Mouse (Mus musculus) cortical plate, adult 2 months (tissue): ENCODE data around the gene Utp4. TPM values are rescaled to one million over a fixed set of nuclear protein-coding genes. Genes with fewer than 3 reads are reported as not detected.

Source experiments
- H3K27ac ChIP-seq: fragments of 200-500 bp; 2 replicates; pipeline ENCODE4 v1.5.1; 2012; ENCODE audit warnings: low read length, control low read depth, inconsistent platforms; ENCODE audit not compliant: insufficient read depth
- H3K4me1 ChIP-seq: fragments of 200-500 bp; 2 replicates; pipeline ENCODE4 v1.6.1; 2011; ENCODE audit warnings: low read length; ENCODE audit not compliant: control insufficient read depth, insufficient read depth
- H3K4me3 ChIP-seq: fragments of 200-500 bp; 2 replicates; pipeline ENCODE4 v1.5.1; 2011; ENCODE audit warnings: mild to moderate bottlenecking, low read length, control low read depth; ENCODE audit not compliant: insufficient read depth
- CTCF ChIP-seq: fragments of 200-500 bp; IDR thresholded peaks from 2 replicates; pipeline ENCODE4 v1.5.1; 2011; ENCODE audit warnings: mild to moderate bottlenecking, control low read depth, low read length; ENCODE audit not compliant: insufficient read depth; ENCODE audit errors: extremely low read depth
- POLR2A ChIP-seq: fragments of 200-500 bp; IDR thresholded peaks from 2 replicates; pipeline ENCODE4 v1.6.1; 2011; ENCODE audit warnings: mild to moderate bottlenecking, low read length, control low read depth; ENCODE audit not compliant: insufficient read depth; ENCODE audit errors: extremely low read depth
- polyA plus RNA-seq: library from polyadenylated mRNA; depleted of rRNA; stranded (reverse); fragments of >200 nt; gene quantifications from 2 replicates; pipeline ENCODE4 v1.2.3, GENCODE M21; 2012; rRNA removed

The Utp4 gene
- 30.6 and 31.1 TPM in 2 replicates for polyA plus RNA-seq

DNA sequence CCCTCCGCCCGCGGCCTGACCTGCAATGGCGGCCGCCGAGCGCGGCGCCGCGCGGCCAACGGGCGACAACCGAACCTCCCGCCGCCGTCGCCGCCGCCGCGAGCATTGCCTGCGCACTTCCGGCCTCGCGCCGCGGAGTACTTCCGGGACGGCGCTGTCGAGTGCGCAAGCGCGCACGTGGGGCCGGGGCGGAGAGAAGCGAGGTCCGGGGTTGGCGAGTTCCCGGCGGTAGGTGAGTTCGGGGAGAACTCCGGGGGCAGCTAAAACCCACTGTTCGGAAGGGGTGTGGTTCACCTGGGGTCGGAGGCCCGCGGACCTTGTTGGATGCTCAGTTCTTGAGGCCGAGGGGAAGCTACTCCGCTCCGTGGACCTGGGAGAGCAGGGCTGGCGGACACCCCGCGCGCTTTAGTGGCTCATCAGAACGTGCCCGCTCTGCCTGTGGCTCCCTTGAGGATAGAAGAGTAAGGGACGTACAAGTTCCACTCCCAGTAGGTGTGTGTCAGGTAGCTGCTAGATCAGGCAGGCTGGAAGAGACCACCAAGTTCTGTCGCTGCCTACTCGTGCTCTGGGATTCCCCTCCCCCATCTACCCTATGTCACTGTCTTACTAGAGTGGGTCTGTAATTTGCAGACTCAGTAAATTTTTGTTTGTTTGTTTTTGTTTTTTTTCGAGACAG lies at the start of gene Utp4:
Utp4 (plus strand) TSS at position 156 of the 676 bp plus-strand sequence.
- Histone ChIP-seq H3K27ac (0 out of 2 replicates have a peak within 1 kb of the TSS, but pooled peaks have one; percentile 33), H3K4me3 (peak within 1 kb of the TSS; percentile 79), H3K4me1 (peaks cover 4% of the 10 kb centered on the region; the same call in 1 of the 2 replicates)
- peak; percentile 31; the same call in 1 of the 2 replicates for TF ChIP-seq POLR2A
- TF ChIP-seq CTCF = no peak

DNA sequence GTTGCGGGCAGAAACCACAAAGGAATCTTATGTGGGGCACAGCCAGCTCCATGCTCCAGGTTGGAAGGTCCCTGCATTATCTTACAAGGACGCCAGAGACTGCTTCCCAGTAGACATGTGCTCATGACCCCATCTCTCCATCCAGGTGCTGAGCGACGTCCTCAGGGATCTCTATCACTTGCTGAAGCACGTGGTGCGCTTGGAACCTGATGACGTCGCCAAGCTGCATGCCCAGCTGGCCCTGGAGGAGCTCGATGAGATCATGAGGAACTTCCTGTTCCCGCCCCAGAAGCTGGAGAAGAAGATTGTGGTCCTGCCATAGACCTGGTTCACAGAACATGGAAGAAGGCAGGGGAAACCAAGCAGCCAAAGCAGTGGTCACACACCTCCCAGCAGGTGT lies 43.4 kb upstream of the Utp4 start:
- H3K27ac ChIP-seq = no peak overlapping the region
- no peak for TF ChIP-seq CTCF
- no peak overlapping the region for H3K4me3 ChIP-seq
- H3K4me1 ChIP-seq = no peaks in the 10 kb centered on the region

DNA sequence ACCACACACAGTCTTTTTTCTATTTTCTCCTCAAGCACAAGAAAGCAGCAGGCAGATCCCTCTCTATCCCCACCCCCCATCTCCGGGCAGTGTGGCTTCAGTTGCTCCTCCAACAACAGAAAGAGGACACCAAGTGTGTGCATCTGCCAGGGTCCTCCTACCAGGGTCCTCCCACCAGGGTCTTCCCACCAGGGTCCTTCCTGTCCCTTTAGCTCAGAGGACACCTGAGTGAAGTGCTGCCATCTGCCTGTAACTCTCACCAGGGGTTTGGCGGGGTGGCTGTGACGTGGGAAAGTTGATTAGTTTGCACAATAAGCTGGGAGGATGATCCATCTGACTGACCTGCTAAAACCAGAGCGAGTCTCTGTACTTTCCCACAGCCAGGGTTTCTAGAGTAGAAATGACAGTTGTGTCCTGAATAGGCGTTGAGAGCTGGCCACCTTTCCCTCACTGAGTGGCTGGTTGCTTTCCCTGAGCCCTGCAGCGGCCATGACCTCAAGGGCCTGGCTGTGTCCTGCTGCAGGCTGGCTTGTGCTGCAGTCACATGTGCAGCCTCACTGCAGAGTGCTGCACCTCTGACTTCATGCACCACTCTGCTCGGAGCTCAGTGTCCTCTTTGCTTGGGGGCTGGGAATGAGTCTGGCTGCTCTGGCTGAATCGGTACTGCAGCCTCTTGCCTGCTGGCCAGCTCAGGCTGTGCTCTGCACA lies 38.7 kb upstream of the Utp4 start:
- TF ChIP-seq CTCF (no peak), POLR2A (no peak)
- H3K27ac ChIP-seq = no peak overlapping the region
- H3K4me1 ChIP-seq = no peaks in the 10 kb centered on the region

DNA sequence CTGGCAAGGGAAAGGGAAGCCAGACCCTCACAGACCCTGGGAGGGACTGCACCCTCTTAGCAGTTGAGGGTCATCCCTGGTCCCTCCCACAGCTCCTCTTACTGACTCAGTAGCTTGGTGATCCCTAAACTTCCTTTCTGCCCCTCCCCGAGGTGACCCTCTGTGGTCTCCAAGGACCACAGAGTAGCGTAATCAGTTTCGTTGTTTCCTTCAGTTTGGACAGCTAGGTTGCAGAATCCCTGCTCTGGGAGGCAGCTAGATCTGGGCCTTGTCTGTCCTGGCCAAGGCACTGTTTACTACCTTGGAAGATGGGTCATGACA lies 38.2 kb upstream of the Utp4 start:
- Histone ChIP-seq H3K4me1 (no peaks in the 10 kb centered on the region), H3K27ac (no peak overlapping the region), H3K4me3 (no peak overlapping the region)
- no peak for TF ChIP-seq CTCF

More for the DNA sequence above, 38.7 kb upstream of the Utp4 start:
- H3K4me3 ChIP-seq = no peak overlapping the region

DNA sequence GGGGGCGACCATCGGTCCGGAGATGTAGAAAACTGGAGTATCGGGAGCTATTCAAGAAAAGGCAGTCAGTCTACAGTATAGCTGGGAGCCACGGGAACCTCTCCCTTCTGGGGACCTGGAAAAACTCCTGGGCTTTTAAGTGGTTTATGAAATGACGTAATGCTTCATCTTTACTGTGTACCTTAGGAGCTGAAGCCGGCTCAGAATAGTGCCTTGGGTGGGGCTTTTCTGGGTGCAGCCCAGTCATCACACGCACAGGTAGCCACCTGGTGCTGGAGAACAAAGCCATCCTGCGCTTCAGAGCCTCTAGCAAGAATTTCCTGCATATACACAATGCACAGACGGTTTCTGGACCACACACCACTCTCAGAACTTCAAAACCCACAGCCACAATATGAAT lies 30.6 kb upstream of the Utp4 start:
- TF ChIP-seq CTCF (no peak), POLR2A (no peak)
- Histone ChIP-seq H3K4me1 (no peaks in the 10 kb centered on the region), H3K4me3 (no peak overlapping the region), H3K27ac (no peak overlapping the region)

DNA sequence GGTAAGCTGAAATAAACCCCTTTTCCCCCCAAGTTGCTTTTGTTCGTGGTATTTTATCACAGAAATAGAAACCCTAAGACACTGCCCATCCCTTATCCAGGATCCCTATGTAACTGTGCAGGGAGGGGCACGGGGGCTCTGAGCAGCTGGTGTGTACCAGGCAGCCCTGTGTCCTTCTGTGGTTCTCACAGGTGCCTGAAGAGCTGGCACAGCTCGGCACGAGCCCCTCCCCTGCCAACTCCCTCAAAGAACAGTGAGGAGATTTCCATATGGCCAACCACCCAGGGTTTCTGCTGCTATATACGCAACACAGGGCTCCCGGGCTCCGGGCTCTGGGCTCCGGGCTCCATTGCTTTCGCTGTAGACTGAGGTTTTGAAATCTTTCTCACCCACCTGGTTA lies 28.1 kb upstream of the Utp4 start:
- no peak for TF ChIP-seq POLR2A
- TF ChIP-seq CTCF = no peak
- H3K4me3 ChIP-seq = no peak overlapping the region
- no peak overlapping the region for H3K27ac ChIP-seq
- no peaks in the 10 kb centered on the region for H3K4me1 ChIP-seq

DNA sequence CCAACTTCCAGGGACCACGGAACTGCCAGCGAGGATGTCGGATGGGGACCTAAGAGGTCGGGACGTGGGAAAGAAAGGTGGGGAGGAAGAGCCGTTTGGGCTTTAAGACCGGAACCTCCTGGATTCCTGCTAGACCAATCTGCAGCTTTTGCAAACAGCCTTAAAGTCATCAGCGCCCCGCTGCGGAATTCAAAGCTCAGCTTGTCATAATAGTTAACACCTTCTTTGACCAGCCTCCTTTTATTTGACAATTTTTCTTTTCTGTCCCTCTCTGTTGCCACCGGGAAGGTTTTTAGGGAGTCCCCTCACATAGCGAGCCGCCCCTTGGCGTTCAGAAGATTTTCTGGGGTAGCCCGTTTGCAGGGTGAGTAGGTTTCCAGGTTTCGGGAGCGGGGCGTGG lies 23.4 kb upstream of the Utp4 start, which contains the start of gene Has3:
Has3 (plus strand) TSS at position 192 of the 400 bp plus-strand sequence.
- Histone ChIP-seq H3K27ac (no peak within 1 kb of the TSS), H3K4me1 (no peaks in the 10 kb centered on the region), H3K4me3 (peak within 1 kb of the TSS; percentile 32)
- TF ChIP-seq CTCF (no peak), POLR2A (no peak)

DNA sequence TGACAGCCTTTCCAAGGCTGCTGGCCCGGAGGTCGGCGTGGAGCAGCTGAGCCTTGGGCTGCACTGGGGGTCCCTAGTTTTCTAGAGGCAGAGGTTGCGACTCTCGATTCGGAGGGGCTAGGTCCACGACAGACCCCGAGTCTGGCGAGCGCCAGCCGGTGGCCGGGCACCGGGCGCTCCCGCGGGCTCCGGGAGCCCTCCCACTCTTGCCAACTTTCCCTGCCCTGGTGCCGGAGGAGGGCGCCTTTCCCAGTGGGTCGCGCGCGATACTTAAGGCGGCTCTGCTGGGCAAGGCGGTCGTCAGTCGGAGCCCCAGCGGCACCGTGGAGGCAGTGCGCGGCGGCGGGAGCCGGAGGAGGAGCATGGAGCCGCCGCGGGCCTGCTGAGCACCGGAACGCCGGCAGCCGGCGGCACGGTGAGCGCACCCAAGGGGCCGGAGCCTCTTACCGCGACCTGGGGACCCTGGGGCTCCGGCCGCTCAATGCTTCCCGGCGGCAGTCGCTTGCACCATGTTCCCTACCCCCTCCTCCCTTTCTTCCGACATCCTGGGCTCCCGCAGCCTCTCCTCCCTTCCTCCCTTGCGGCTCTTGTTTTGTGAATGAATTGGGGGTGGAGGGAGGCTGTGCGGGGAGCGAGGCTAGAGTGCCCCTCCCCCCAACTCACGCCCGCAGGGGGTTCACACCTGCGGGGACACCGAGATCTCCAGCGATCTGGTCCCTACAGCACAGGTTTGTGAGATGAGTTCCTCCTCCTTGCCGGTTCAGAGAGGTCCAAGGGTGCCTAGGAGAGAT lies 22.7 kb upstream of the Utp4 start:
- H3K27ac ChIP-seq = no peak overlapping the region
- no peak for TF ChIP-seq POLR2A
- 0 out of 2 replicates have a peak, but pooled peaks have one; percentile 2 for TF ChIP-seq CTCF
- no peaks in the 10 kb centered on the region for H3K4me1 ChIP-seq
- H3K4me3 ChIP-seq = peak overlapping the region; percentile 32

DNA sequence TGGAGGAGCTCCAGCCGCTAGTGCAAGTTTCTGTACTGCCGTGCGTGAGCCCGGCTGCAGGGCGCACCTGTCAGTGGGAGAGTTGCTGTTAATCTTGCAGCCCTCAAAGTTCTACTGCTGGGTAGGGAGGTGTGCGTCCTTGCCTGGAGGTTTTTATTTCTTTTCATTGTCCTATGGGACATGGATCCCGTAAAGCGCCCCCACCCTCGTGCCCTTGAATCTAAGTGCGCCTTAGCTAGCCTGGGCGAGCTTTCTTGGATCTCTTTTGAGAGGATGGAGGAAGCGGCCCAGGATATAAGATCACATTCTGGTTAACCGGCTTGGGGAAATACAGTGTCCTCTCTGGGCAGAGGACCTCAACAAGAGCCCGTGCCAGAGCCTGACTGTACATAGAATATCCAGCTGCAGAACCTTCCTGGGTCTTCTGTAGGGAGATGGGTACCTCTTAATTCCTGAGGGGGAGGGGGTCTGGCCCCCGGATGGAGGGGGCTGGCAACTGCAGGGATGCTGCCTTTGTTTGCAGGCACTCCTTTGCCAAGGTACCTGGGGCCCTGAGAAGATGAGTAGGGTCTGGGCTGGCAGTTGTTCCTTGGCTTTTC lies 22.0 kb upstream of the Utp4 start:
- no peak for TF ChIP-seq CTCF
- TF ChIP-seq POLR2A = no peak
- no peak overlapping the region for H3K27ac ChIP-seq
- no peaks in the 10 kb centered on the region for H3K4me1 ChIP-seq
- peak overlapping the region; percentile 32 for H3K4me3 ChIP-seq
